Mouse (Mus musculus): ENCODE measurements around the gene Gnl3l.

Gnl3l gene

DNA sequence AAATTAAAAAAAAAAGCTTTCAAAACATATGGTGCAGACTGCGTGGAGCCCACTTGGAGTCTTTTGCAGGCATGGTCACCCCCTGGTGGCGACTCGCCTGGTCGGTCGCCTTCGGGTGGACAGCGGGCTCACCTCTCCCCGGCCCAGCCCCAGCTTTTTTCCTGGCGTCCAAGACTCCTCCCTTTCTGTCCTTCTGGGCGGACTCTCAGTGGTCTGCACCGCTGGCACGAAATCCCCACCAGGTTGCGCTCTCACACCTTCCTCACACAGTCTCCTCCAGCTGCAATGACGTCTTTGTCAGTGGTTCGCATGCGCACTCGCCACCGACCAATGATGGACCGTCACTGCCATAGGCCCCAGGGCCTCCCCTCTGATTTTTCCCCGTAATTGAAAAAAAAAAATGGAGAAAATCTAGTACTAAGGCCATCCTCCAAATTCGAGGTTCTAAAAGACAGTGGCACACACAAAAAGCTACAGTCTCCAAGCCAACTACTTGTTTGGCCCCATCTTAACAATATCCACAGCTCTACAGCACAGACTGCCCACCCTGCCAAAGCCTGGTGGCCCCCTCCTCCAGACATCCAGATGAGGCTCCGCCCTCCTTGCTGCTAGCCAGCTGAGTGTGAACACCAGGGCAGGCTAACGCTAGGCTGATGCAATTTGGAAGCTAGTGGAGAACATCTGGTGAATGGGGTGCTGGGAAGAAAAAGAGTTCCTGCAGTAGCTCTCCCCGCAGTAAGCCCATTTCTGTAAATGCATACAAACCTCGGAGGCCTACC is 60.4 kb downstream of the Gnl3l start:
- peak; percentile 72 for DNase-seq

DNA sequence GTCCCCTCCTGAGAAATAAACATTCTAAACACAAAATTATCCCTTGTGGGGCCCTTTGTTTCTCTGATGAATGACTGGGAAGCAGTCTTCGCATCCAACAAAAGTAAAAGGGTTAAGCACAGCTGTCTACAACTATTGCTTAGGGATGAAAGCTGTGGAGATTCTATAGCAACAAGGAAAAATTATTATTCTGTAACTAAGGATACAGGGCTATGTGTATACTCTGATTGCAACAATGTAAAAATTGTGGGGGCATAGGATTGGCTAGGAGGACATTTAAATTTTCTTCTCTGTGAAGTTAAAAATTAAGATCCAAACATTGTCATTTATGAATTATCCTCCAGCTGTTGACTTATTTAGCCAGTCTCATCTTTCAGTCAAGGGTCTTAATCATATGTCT is 61.1 kb downstream of the Gnl3l start:
- no peak for DNase-seq

DNA sequence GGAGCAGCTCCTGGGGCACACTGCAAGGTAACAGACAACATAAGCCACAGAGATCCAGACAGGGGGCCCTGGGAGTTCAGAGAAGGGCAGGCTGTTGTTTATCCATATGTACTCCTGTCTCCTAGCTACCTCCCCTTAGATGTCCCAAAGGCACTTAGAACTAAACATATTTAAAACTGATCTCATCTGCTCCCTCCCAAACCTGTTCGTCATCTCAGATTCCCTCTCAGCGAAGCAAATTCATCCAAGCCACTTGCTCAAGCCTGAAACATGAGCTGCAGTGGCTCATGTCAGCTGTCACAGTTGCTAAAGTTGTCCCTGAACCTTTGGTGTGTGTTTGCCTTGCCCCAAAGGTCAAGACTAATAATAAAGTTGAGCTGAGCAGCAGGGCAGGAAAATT is 61.7 kb downstream of the Gnl3l start:
- DNase-seq: no peak

DNA sequence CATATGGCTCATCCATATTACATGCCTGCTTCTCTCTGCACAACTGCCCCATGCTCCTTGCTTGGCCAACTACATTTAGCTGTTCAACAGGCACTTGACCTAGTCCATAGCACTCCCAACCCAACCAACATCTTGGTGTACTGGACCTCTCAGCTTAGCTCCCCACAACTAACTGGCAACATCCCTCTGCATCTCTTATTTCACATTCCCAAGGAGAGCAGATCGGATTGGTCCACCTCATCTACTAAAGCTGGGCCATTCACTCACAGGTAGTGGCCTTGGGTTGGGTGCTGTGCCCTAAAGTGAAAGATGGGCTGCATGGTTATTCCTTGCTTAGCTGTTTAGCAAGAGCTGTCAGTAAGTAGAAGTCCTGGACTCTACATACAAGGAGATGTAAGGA is 62.4 kb downstream of the Gnl3l start:
- no peak for DNase-seq

All from kidney, adult 9 months (tissue).